Mouse (Mus musculus) thymus, postnatal 36 days (tissue): Measurements from ENCODE around the gene Scn3a.
"Not testable (repeated sequence)": the region's sequence is repeated elsewhere in the genome, so short reads cannot be mapped to it uniquely, and the experiment has no call there.

Experiments used
- DNase-seq, 2 experiments: peaks; one replicate each; pipeline ENCODE4 v3.0.0; 2022; ENCODE audit warnings: mixed read lengths in 2 of 2

Scn3a gene

GRCm38 (mm10) chr2:65483434-65483833 is 84.0 kb downstream of the Scn3a start:
- DNase-seq = no peak

DNA sequence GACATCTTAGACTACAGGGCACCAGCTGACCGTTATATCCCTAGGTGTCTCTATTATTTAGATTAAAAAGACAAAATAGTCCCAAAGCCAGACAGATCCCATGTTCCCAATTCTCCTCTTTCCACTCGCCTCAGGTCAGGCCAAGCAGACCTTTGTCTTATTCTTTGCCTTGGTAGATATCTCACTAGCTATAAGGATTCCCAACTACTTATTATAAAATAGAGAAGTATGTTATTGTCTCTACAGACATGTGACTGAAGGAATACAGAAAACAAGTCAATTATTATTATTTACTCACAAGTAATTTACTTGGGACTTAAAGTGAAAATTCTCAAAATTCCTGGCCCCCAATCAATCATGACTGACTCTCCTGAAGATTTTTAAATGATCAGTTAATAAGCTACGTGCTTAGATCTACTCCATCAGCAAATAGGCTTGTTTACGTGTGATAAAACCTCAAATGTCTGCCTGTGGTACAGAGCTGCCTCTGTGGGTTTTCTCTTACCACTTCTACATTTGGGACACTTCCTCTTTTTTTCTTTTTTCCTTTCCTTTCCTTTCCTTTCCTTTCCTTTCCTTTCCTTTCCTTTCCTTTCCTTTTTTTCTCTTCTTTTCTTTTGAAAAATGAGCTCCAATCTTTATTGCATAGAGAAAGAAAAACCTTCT is 86.3 kb downstream of the Scn3a start:
- DNase-seq = no peak

DNA sequence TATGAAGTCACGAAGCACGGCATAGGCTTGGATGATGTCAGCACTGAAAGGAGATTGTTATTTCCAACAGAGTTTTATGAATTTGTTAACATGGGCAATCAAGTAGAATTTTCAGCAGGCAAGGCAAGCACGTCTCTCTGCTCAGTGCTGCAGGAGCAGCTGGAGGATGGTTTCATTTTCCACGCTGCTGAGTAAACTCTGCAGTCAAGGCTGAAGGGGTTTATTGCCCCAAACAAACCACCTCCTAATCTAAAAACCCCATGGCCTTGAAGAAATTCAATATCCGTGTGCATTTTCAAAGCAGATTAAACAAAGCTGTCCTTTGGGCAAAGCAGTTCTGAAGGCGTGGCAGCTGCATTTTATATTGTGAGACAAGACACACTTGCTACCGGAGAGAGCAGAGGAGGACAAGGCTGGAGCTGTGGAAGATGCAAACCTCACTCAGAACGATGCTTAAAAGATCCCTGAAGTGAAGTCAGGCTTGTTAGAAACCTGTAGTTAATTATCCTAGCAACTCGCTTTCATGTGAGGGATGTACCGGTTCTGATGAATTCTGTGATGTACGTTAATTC is 96.0 kb downstream of the Scn3a start:
- no peak for DNase-seq

- no peak for DNase-seq
These were observed 101.7 kb downstream of the Scn3a start for GRCm38 (mm10) chr2:65465694-65466093.

DNA sequence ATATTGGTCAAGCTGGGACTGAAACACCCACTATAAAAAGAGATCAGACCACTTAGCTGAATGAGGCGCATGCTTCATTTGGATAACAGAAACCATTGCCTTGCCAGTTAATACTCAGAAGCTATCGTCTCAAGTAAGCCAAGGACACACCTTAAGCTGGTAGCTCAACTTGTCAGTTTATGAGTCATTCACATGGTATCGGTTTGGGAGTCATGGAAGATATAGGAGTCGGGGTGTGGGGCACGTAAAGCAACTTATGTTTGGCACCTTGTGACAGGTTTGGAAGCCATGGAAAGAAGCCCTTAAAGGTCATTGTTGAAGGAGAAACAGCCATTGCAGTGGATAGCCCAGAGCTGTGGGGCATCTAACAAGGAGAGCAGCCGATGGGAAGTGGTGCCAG is 113.7 kb downstream of the Scn3a start:
- DNase-seq = no peak

DNA sequence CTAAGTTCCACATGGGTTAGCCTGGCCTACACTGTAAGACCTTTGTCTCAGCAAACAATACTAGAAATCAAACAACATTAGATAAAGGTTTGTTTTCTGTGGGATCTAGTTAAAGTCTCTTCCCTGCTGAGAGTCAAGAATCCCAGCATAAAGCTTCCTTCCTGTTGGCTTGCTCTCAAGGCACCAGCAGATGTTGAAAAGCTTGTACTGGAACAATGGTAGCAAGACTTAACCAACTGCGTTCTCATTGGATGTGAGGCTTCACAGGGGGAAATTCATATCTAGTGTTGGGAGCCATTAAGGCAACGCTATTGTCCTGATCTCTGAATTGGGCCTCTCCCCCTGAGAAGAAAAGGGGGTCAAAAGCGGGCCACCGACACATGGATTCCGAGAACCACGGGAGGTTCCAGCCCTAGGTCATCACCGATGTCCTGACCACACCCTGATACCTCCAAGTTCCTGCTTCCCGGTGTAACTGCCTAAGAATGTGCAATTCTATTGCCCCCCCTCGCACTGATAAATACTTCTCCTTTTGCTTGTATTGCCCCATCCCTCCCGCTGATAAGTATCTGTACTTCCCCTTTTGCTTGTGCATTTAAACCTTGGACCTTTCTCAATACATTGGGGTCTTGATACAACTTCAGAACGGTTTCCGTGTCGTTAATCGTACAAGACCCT is 115.9 kb downstream of the Scn3a start:
- DNase-seq = not testable (repeated sequence)

DNA sequence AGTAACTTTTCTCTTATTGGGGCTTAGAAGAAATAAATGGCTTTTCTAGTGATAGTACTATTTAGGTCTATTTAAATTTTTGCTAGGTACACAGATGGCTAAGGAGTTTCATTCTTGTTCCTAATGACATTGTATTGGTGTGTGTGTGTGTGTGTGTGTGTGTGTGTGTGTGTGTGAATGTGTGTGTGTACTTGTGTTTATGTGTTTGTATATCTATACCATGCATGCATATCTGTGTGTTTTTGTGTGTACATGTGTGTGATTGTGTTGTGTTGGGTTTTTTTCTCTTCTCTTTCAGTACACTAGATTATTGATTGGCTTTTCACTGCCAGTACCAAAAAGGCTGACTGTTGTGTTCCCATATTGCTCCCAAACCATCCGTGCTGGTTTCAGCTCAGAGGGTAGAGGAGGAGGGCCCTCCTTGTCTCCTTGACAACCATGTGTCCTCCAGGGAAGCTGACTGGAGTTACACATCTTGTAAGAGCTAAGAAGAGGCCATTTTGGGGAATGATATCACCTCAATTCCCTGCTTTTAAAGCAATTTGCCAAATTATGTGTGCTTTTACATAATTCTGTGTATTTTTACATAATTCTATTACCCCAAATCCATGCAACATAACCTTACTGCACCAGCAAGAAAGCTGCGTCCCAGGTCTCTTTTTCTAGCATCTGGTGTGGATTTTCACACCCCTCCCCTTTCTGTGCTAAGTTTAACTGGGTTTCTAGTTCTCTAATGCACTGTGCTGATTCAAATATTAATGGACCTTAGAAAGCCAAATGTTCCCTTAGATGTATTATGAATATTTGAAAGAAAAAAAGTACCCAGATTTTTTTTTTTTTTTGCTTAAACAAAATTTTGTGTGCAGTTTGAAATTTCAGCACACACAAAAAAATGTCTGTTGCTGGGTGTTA is 116.7 kb downstream of the Scn3a start:
- DNase-seq = no peak

DNA sequence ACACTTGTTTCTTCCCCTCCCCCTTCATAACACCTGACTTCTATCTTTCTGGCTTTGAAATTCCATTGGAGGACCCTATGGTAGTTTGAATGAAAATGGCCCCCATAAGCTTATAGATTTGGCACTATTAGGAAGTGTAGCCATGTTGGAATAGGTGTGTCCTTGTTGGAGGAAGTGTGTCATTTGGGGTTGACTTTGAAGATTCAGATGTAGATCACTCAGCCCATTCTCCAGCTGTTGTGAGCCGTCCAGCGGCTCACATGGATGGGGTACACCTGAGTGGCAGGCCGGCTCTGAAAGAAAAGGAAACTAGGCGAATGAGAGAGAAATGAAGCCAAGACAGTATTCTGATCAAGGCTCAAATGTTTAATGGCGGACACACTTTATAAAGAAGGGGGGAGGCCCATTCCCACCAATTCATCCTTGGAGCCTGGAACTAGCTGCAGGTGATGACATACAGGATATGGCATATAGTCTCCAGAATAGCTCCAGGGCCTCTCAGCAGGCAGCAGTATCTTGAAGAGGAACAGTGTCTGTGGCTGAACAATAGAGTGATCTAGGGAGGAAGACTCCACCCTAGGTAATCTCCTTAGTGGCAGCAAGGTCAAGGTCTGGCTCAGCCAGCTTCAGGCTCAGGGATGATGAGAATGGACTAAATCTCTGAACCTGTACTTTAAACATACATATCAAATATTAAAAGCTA is 118.2 kb downstream of the Scn3a start:
- no peak for DNase-seq

GRCm38 (mm10) chr2:65443082-65443481 is 124.3 kb downstream of the Scn3a start:
- DNase-seq = no peak

DNA sequence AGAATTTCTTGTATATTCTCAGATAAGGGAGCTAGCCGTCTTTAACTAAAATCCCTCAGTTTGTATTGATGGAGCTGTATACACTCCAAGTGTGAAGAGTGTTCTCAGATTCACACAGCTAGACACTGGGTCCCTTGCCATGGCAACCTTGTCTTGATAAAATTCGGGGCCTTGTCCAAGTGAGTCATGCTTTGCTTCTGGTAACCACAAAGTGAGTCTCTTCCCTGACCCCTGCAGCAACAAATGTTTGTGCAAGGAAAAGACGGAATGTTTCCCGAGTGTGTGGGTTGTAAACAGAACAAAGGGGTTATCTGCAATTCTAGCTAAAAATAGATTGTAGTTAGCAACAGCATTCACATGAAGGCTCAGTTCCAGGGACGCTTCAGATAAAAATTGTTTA is 125.9 kb downstream of the Scn3a start:
- DNase-seq = no peak

GRCm38 (mm10) chr2:65441110-65441509 is 126.3 kb downstream of the Scn3a start:
- DNase-seq = no peak

DNA sequence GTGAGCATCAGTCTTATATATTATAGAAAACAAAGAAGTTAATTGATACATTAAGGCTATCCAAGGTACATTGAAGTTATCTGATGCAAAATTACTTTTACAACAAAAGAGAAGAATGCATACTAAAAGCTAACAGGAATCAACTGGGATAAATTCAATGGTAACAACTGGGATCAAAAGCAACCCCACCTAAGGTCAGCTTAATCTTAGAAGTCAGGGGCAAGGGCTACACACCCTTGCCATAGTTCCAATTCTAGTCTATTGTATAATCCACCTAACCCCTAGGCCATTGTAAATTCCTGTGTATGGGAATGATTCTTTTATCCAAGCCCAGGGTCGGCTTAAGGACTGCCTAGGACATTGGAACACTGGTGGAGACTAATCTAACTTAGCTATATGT is 130.5 kb downstream of the Scn3a start:
- no peak for DNase-seq

DNA sequence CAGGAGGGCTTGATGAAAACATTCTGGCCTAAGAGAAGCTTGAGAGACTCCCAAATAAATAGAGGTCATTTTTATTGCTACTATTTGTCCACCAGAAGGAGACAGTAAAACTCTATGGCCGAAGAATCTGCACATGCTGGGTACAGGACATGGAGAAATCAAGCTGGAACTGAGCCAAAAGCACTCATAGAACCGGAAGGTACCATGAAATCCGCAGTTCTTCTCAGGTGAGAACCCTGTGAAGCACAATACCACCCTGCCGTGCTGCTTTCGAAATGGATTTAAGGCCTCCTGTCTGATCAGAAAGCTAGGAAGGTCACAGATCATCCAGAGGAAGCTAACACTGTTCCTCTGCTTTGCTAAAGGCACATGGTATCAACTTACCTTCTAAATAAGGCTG is 143.9 kb downstream of the Scn3a start:
- no peak for DNase-seq

- no peak for DNase-seq
These were observed 145.9 kb downstream of the Scn3a start for GRCm38 (mm10) chr2:65421259-65422255.

DNA sequence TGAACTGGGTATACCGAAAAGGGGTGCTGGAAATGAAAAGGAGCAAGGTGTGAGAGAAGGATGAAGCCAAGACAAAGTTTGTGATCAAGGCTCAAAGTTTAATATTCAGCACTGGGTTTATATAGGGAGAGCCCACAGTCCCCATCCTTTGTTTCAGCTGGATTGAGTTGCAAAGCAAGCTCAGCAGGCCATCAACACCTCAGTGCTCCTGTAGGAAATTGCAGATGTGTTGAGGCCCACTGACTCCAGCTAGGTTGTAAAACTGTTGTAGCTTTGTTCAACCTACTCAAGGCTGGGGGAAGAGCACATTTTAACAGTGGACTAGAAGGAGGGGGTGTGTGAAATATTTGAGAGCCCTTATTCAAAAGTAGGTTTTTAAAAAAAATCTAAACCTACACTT is 148.8 kb downstream of the Scn3a start:
- DNase-seq = no peak

- no peak for DNase-seq
These were observed 150.9 kb downstream of the Scn3a start for GRCm38 (mm10) chr2:65416535-65416934.

GRCm38 (mm10) chr2:65415294-65415693 is 152.1 kb downstream of the Scn3a start:
- DNase-seq = no peak

- no peak for DNase-seq
These were observed 152.6 kb downstream of the Scn3a start for GRCm38 (mm10) chr2:65414806-65415281.

DNA sequence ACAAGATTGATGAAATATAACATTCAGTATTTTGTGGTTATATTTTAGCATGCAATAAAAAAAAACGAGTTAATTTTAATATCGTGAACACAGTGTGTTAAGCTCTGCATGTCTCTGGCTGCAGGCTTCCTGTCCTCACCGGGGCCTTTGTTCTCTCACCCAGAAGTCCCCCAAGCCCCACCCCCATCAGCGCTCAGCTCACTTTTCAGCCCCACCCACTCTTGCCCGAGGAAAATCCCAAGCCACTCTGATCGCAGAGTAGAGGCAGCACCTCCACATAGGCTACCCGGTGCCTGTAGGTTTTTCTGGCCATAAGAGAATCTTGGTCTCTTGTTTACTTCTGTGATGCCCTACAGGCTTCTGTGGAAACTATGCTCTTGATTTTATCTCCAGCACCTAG is 153.2 kb downstream of the Scn3a start:
- peak; percentile 33 to 39 for DNase-seq

- DNase-seq = no peak
These were observed 153.7 kb downstream of the Scn3a start for GRCm38 (mm10) chr2:65413746-65414145.
